Mouse (Mus musculus): ENCODE measurements at regions not wholly inside any gene's neighbourhood (a gene's known extent, or its start where the extent isn't known, plus 50 kb on each side); places are given as distances from the start of the nearest gene placed in this dataset.

- TF ChIP-seq EP300 (optimal IDR thresholded peaks at IDR 0.05) (no peak), CTCF (IDR thresholded peaks at IDR 0.05; ENCODE audit: low read depth) (no peak)
Measured at GRCm38 (mm10) chr12:43860479-43860878, 349.6 kb downstream of the Dnajb9 start.
